Mouse (Mus musculus): ENCODE measurements around the gene Exoc7. TPM values are rescaled to one million over a fixed set of nuclear protein-coding genes. Genes with fewer than 3 reads are reported as not detected.

Exoc7 gene
- total and polyA plus RNA-seq, 3 experiments, result 13.6 to 30.9 (median 18.6) TPM

- ATAC-seq (ENCODE audit: extremely low read depth, insufficient number of reproducible peaks, low FRiP score, poor library complexity, severe bottlenecking) (no peak), DNase-seq (ENCODE audit: low spot score) (no peak)
- no peaks in the 10 kb centered on the region for H3K9me3 ChIP-seq (replicated peaks)
- peaks cover 65% of the 10 kb centered on the region for H3K27me3 ChIP-seq (ENCODE audit: insufficient read depth, low read length)
- H3K4me1 ChIP-seq (ENCODE audit: insufficient read depth, low read depth, low read length), result 0 out of 2 replicates have a peak, but pooled peaks cover 2% of the 10 kb centered on the region
- no peak overlapping the region for H3K4me3 ChIP-seq (ENCODE audit: low read depth, low read length)
- H3K36me3 ChIP-seq (replicated peaks), result peaks cover 15% of the 10 kb centered on the region
- no peak for TF ChIP-seq CTCF (IDR thresholded peaks at IDR 0.05; ENCODE audit: low read depth, low read length)
- TF ChIP-seq TAL1 (conservative IDR thresholded peaks at IDR 0.05; ENCODE audit: low read depth, low read length), result no peak
- TF ChIP-seq GATA1 (IDR thresholded peaks at IDR 0.05; ENCODE audit: borderline replicate concordance, low read length), result no peak
- TF ChIP-seq POLR2AphosphoS5 (IDR thresholded peaks at IDR 0.05; ENCODE audit: insufficient replicate concordance, low read depth, low read length), result no peak
- TF ChIP-seq GATA2 (IDR thresholded peaks at IDR 0.05; ENCODE audit: borderline replicate concordance, low read depth, low read length), result no peak
These were observed 35.2 kb upstream of the Exoc7 start for GRCm38 (mm10) chr11:116342069-116342791.

- Histone ChIP-seq H3K4me3 (ENCODE audit: low read depth, low read length) (no peak overlapping the region), H3K36me3 (replicated peaks) (no peaks in the 10 kb centered on the region), H3K4me1 (ENCODE audit: insufficient read depth, low read depth, low read length) (peaks cover 18% of the 10 kb centered on the region), H3K9me3 (replicated peaks) (no peaks in the 10 kb centered on the region), H3K27me3 (ENCODE audit: insufficient read depth, low read length) (peaks cover 87% of the 10 kb centered on the region)
- DNase-seq (ENCODE audit: low spot score) (no peak), ATAC-seq (ENCODE audit: extremely low read depth, insufficient number of reproducible peaks, low FRiP score, poor library complexity, severe bottlenecking) (no peak)
- TF ChIP-seq GATA2 (IDR thresholded peaks at IDR 0.05; ENCODE audit: borderline replicate concordance, low read depth, low read length) (no peak), GATA1 (IDR thresholded peaks at IDR 0.05; ENCODE audit: borderline replicate concordance, low read length) (no peak), CTCF (IDR thresholded peaks at IDR 0.05; ENCODE audit: low read depth, low read length) (no peak), POLR2AphosphoS5 (IDR thresholded peaks at IDR 0.05; ENCODE audit: insufficient replicate concordance, low read depth, low read length) (no peak), TAL1 (conservative IDR thresholded peaks at IDR 0.05; ENCODE audit: low read depth, low read length) (no peak)
These were observed 30.5 kb upstream of the Exoc7 start for GRCm38 (mm10) chr11:116337531-116337930.

GRCm38 (mm10) chr11:116337000-116337399 is 30.0 kb upstream of the Exoc7 start:
- TF ChIP-seq GATA2 (IDR thresholded peaks at IDR 0.05; ENCODE audit: borderline replicate concordance, low read depth, low read length) (no peak), CTCF (IDR thresholded peaks at IDR 0.05; ENCODE audit: low read depth, low read length) (no peak), TAL1 (conservative IDR thresholded peaks at IDR 0.05; ENCODE audit: low read depth, low read length) (no peak), GATA1 (IDR thresholded peaks at IDR 0.05; ENCODE audit: borderline replicate concordance, low read length) (no peak), POLR2AphosphoS5 (IDR thresholded peaks at IDR 0.05; ENCODE audit: insufficient replicate concordance, low read depth, low read length) (no peak)
- Histone ChIP-seq H3K4me3 (ENCODE audit: low read depth, low read length) (no peak overlapping the region), H3K9me3 (replicated peaks) (no peaks in the 10 kb centered on the region), H3K27me3 (ENCODE audit: insufficient read depth, low read length) (peaks cover 87% of the 10 kb centered on the region), H3K36me3 (replicated peaks) (no peaks in the 10 kb centered on the region), H3K4me1 (ENCODE audit: insufficient read depth, low read depth, low read length) (peaks cover 22% of the 10 kb centered on the region)
- no peak for ATAC-seq (ENCODE audit: extremely low read depth, insufficient number of reproducible peaks, low FRiP score, poor library complexity, severe bottlenecking)
- DNase-seq (ENCODE audit: low spot score), result no peak

- Histone ChIP-seq H3K9me3 (replicated peaks) (no peaks in the 10 kb centered on the region), H3K4me1 (ENCODE audit: insufficient read depth, low read depth, low read length) (peaks cover 24% of the 10 kb centered on the region), H3K27me3 (ENCODE audit: insufficient read depth, low read length) (peaks cover 90% of the 10 kb centered on the region), H3K4me3 (ENCODE audit: low read depth, low read length) (no peak overlapping the region), H3K36me3 (replicated peaks) (no peaks in the 10 kb centered on the region)
- DNase-seq (ENCODE audit: low spot score), result no peak
- no peak for TF ChIP-seq GATA1 (IDR thresholded peaks at IDR 0.05; ENCODE audit: borderline replicate concordance, low read length)
- ATAC-seq (ENCODE audit: extremely low read depth, insufficient number of reproducible peaks, low FRiP score, poor library complexity, severe bottlenecking), result no peak
These were observed 29.4 kb upstream of the Exoc7 start for GRCm38 (mm10) chr11:116336393-116336792.

GRCm38 (mm10) chr11:116335244-116336036 is 28.4 kb upstream of the Exoc7 start, which contains the start of gene Foxj1:
Gene Foxj1, minus strand, starts transcription at chr11:116335399.
- Histone ChIP-seq H3K4me3 (ENCODE audit: low read depth, low read length) (peak within 1 kb of the TSS; percentile 66), H3K36me3 (replicated peaks) (no peaks in the 10 kb centered on the region), H3K4me1 (ENCODE audit: insufficient read depth, low read depth, low read length) (peaks cover 24% of the 10 kb centered on the region), H3K27me3 (ENCODE audit: insufficient read depth, low read length) (peaks cover 94% of the 10 kb centered on the region), H3K9me3 (replicated peaks) (no peaks in the 10 kb centered on the region)
- ATAC-seq (ENCODE audit: extremely low read depth, insufficient number of reproducible peaks, low FRiP score, poor library complexity, severe bottlenecking) (peak; percentile 75), DNase-seq (ENCODE audit: low spot score) (peak; percentile 93)
- TF ChIP-seq GATA1 (IDR thresholded peaks at IDR 0.05; ENCODE audit: borderline replicate concordance, low read length), result no peak
- TF ChIP-seq GATA2 (IDR thresholded peaks at IDR 0.05; ENCODE audit: borderline replicate concordance, low read depth, low read length), result no peak
- TF ChIP-seq CTCF (IDR thresholded peaks at IDR 0.05; ENCODE audit: low read depth, low read length), result no peak
- TF ChIP-seq TAL1 (conservative IDR thresholded peaks at IDR 0.05; ENCODE audit: low read depth, low read length), result no peak
- no peak for TF ChIP-seq POLR2AphosphoS5 (IDR thresholded peaks at IDR 0.05; ENCODE audit: insufficient replicate concordance, low read depth, low read length)

- TF ChIP-seq TAL1 (conservative IDR thresholded peaks at IDR 0.05; ENCODE audit: low read depth, low read length), result no peak
- no peak for TF ChIP-seq GATA2 (IDR thresholded peaks at IDR 0.05; ENCODE audit: borderline replicate concordance, low read depth, low read length)
- no peak for TF ChIP-seq CTCF (IDR thresholded peaks at IDR 0.05; ENCODE audit: low read depth, low read length)
- TF ChIP-seq POLR2AphosphoS5 (IDR thresholded peaks at IDR 0.05; ENCODE audit: insufficient replicate concordance, low read depth, low read length), result no peak
- TF ChIP-seq GATA1 (IDR thresholded peaks at IDR 0.05; ENCODE audit: borderline replicate concordance, low read length), result no peak
- no peak for DNase-seq (ENCODE audit: low spot score)
- H3K36me3 ChIP-seq (replicated peaks), result no peaks in the 10 kb centered on the region
- peaks cover 27% of the 10 kb centered on the region for H3K4me1 ChIP-seq (ENCODE audit: insufficient read depth, low read depth, low read length)
- no peak overlapping the region for H3K4me3 ChIP-seq (ENCODE audit: low read depth, low read length)
- no peaks in the 10 kb centered on the region for H3K9me3 ChIP-seq (replicated peaks)
- ATAC-seq (ENCODE audit: extremely low read depth, insufficient number of reproducible peaks, low FRiP score, poor library complexity, severe bottlenecking), result no peak
- peaks cover 95% of the 10 kb centered on the region for H3K27me3 ChIP-seq (ENCODE audit: insufficient read depth, low read length)
These were observed 27.4 kb upstream of the Exoc7 start for GRCm38 (mm10) chr11:116334417-116334782.
